Mouse (Mus musculus) hindlimb bud, embryonic 11.5 days (tissue): ENCODE data around the gene Rbm38.

Experiments used
- DNase-seq: peaks from one replicate; pipeline ENCODE4 v3.0.0-alpha.2; 2012; ENCODE audit warnings: low read depth, low spot score; ENCODE audit errors: extremely low spot score

Rbm38 gene

GRCm38 (mm10) chr2:173020430-173020829, at the start of gene Rbm38:
TSS of gene Rbm38 (plus strand) at chr2:173020498.
- no peak for DNase-seq

- DNase-seq: no peak
These were observed 48.4 kb upstream of the Rbm38 start for GRCm38 (mm10) chr2:172971865-172972264.

GRCm38 (mm10) chr2:172973806-172974565, 46.3 kb upstream of the Rbm38 start:
- DNase-seq: no peak

- DNase-seq: no peak
These were observed 45.6 kb upstream of the Rbm38 start for GRCm38 (mm10) chr2:172974701-172975100.

GRCm38 (mm10) chr2:172975159-172975558, 45.1 kb upstream of the Rbm38 start:
- no peak for DNase-seq

GRCm38 (mm10) chr2:172976661-172977238, 43.5 kb upstream of the Rbm38 start:
- no peak for DNase-seq

- no peak for DNase-seq
These were observed 42.7 kb upstream of the Rbm38 start, which contains the start of gene Spo11 for GRCm38 (mm10) chr2:172977409-172978130. TSS of gene Spo11 (plus strand) at chr2:172977700.

GRCm38 (mm10) chr2:172978131-172978633, 42.1 kb upstream of the Rbm38 start:
- no peak for DNase-seq

- no peak for DNase-seq
These were observed 40.5 kb upstream of the Rbm38 start for GRCm38 (mm10) chr2:172979666-172980345.

GRCm38 (mm10) chr2:172982776-172983561, 37.3 kb upstream of the Rbm38 start:
- DNase-seq: no peak

GRCm38 (mm10) chr2:172990161-172990560, 30.1 kb upstream of the Rbm38 start:
- DNase-seq: no peak

- DNase-seq: peak; percentile 69
These were observed 24.1 kb upstream of the Rbm38 start for GRCm38 (mm10) chr2:172996207-172996606.

GRCm38 (mm10) chr2:172997748-172998147, 22.6 kb upstream of the Rbm38 start:
- DNase-seq: no peak

GRCm38 (mm10) chr2:172998478-172998877, 21.8 kb upstream of the Rbm38 start:
- no peak for DNase-seq

- peak; percentile 98 for DNase-seq
These were observed 20.5 kb upstream of the Rbm38 start, which contains the start of gene Rae1 for GRCm38 (mm10) chr2:172999630-173000284. TSS of gene Rae1 (plus strand) at chr2:173000117.

- DNase-seq: no peak
These were observed 20.0 kb upstream of the Rbm38 start for GRCm38 (mm10) chr2:173000285-173000652.

- no peak for DNase-seq
These were observed 19.4 kb upstream of the Rbm38 start for GRCm38 (mm10) chr2:173000921-173001320.

- no peak for DNase-seq
These were observed 16.6 kb upstream of the Rbm38 start for GRCm38 (mm10) chr2:173003737-173004136.

GRCm38 (mm10) chr2:173010220-173010717, 10.0 kb upstream of the Rbm38 start:
- DNase-seq: no peak

GRCm38 (mm10) chr2:173011440-173011839, 8.9 kb upstream of the Rbm38 start:
- DNase-seq: no peak
